Mouse (Mus musculus) C2C12 (cell line): Measurements from ENCODE around the gene Csf2rb2.

Experiments used
- CEBPB ChIP-seq: IDR thresholded peaks from one replicate; pipeline ENCODE4 v1.6.1; 2011; ENCODE audit warnings: low read depth, mild to moderate bottlenecking, control low read depth, moderate library complexity
- CTCF ChIP-seq: IDR thresholded peaks from one replicate; pipeline ENCODE4 v1.5.1; 2011; ENCODE audit not compliant: control insufficient read depth, insufficient read depth, insufficient read length
- FOSL1 ChIP-seq: IDR thresholded peaks from one replicate; pipeline ENCODE4 v1.8.0; 2011; ENCODE audit warnings: mild to moderate bottlenecking, low read length; ENCODE audit not compliant: poor library complexity, insufficient read depth, severe bottlenecking
- MAX ChIP-seq: IDR thresholded peaks from one replicate; pipeline ENCODE4 v1.6.1; 2011; ENCODE audit warnings: mild to moderate bottlenecking, control low read depth
- MYOD1 ChIP-seq: IDR thresholded peaks from one replicate; pipeline ENCODE4 v1.6.1; 2011; ENCODE audit warnings: low read depth; ENCODE audit not compliant: control insufficient read depth, insufficient read length
- MYOG ChIP-seq: IDR thresholded peaks from one replicate; pipeline ENCODE4 v1.6.1; 2011; ENCODE audit not compliant: control insufficient read depth, insufficient read length; ENCODE audit errors: extremely low read depth
- USF1 ChIP-seq: IDR thresholded peaks from one replicate; pipeline ENCODE4 v1.6.1; 2011; ENCODE audit warnings: low read depth, mild to moderate bottlenecking, control low read depth, moderate library complexity

DNA sequence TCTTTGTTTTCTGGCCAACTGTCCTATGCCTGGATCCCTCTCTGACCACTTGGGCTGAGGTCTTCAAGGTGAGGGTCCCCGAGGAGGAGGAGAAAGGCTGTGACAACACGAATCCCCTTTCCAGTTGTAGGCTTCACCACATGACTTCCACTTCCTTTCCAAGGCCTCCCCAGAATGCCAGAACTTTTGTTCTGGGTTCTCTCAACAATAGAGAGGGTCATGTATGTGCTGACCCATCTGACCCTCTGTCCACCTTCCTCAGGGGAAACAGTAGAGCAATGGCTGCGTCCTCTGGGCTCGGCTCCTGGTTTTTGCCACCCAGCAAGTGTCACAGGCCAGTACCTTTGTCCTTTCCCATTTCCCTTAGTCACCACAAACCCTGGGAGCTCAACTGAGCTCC lies 5.5 kb upstream of the Csf2rb2 start:
- TF ChIP-seq USF1 (no peak), CTCF (no peak), MYOG (no peak), MAX (no peak), CEBPB (no peak), MYOD1 (no peak), FOSL1 (no peak)
